Mouse (Mus musculus) midbrain, postnatal 0 days (tissue): ENCODE measurements at regions not wholly inside any gene's neighbourhood (a gene's known extent, or its start where the extent isn't known, plus 50 kb on each side); places are given as distances from the start of the nearest gene placed in this dataset.

ENCODE experiments used
- ATAC-seq: fragments of 200-750 bp; cut with Nextera tagmentation; 2 replicates; pipeline ENCODE4 v1.8.0; 2017; ENCODE audit warnings: moderate number of reproducible peaks, mild to moderate bottlenecking, moderate TSS enrichment, moderate library complexity; ENCODE audit not compliant: low FRiP score
- DNase-seq: peaks from one replicate; pipeline ENCODE4 v3.0.0-alpha.2; 2015; ENCODE audit warnings: low spot score
- H3K27ac ChIP-seq: fragments of 300-500 bp; sonication (generic); 2 replicates; pipeline ENCODE4 v1.5.1; 2014; ENCODE audit warnings: low read depth, mild to moderate bottlenecking, low read length, mixed read lengths
- H3K27me3 ChIP-seq: fragments of 300-500 bp; sonication (generic); 2 replicates; pipeline ENCODE4 v1.6.1; 2014; ENCODE audit warnings: low read length, control low read depth, mixed read lengths; ENCODE audit not compliant: insufficient read depth
- H3K36me3 ChIP-seq: fragments of 300-500 bp; sonication (generic); 2 replicates; pipeline ENCODE4 v1.6.1; 2014; ENCODE audit warnings: low read length, control low read depth, mixed read lengths; ENCODE audit not compliant: insufficient read depth
- H3K4me1 ChIP-seq: fragments of 300-500 bp; sonication (generic); 2 replicates; pipeline ENCODE4 v1.6.1; 2014; ENCODE audit warnings: mild to moderate bottlenecking, control low read depth, antibody characterized with exemption, low read length, mixed read lengths; ENCODE audit not compliant: insufficient read depth
- H3K4me2 ChIP-seq: fragments of 300-500 bp; sonication (generic); 2 replicates; pipeline ENCODE4 v1.6.1; 2014; ENCODE audit warnings: low read depth, mild to moderate bottlenecking, low read length, mixed read lengths; ENCODE audit not compliant: poor library complexity, severe bottlenecking
- H3K4me3 ChIP-seq: fragments of 300-500 bp; sonication (generic); 2 replicates; pipeline ENCODE4 v1.5.1; 2014; ENCODE audit warnings: low read depth, mild to moderate bottlenecking, low read length, moderate library complexity
- H3K9ac ChIP-seq: fragments of 300-500 bp; sonication (generic); replicated peaks from 2 replicates; pipeline ENCODE4 v1.6.1; 2014; ENCODE audit warnings: mild to moderate bottlenecking, low read length, moderate library complexity, mixed read lengths; ENCODE audit not compliant: poor library complexity, severe bottlenecking
- H3K9me3 ChIP-seq: fragments of 300-500 bp; sonication (generic); 2 replicates; pipeline ENCODE4 v1.6.1; 2016; ENCODE audit warnings: low read length, control low read depth
- CTCF ChIP-seq: IDR thresholded peaks from 2 replicates; pipeline ENCODE4 v1.5.1; 2016; ENCODE audit warnings: antibody characterized with exemption, mild to moderate bottlenecking
- WGBS: fragments of 180-500 bp; shearing (Covaris S2); extraction: QIAGEN DNeasy Blood & Tissue Kit; methylation state at CpG from one replicate; pipeline ENCODE4 v1.1.7; 2014; 5-methylcytosine and 5-hydroxymethylcytosine counted together

GRCm38 (mm10) chr10:100792166-100792565 is 201.9 kb downstream of the 1700017N19Rik start:
- Histone ChIP-seq H3K4me2 (no peak overlapping the region), H3K27ac (no peak overlapping the region), H3K4me3 (no peak overlapping the region), H3K9ac (no peak overlapping the region), H3K27me3 (no peaks in the 10 kb centered on the region), H3K36me3 (no peaks in the 10 kb centered on the region), H3K4me1 (no peaks in the 10 kb centered on the region), H3K9me3 (no peaks in the 10 kb centered on the region)
- DNase-seq, result peak; percentile 44
- ATAC-seq, result no peak
- TF ChIP-seq CTCF, result no peak
- WGBS, result 69% methylated on average over 3 of the region's 3 CpGs

GRCm38 (mm10) chr10:100792569-100792968 is 202.3 kb downstream of the 1700017N19Rik start:
- WGBS, result 59% methylated on average over 4 of the region's 4 CpGs
- Histone ChIP-seq H3K9ac (no peak overlapping the region), H3K4me1 (no peaks in the 10 kb centered on the region), H3K4me2 (no peak overlapping the region), H3K27ac (no peak overlapping the region), H3K27me3 (no peaks in the 10 kb centered on the region), H3K9me3 (no peaks in the 10 kb centered on the region), H3K4me3 (no peak overlapping the region), H3K36me3 (no peaks in the 10 kb centered on the region)
- DNase-seq (no peak), ATAC-seq (no peak)
- TF ChIP-seq CTCF, result no peak

- TF ChIP-seq CTCF, result no peak
- no peaks in the 10 kb centered on the region for H3K9me3 ChIP-seq
- no peaks in the 10 kb centered on the region for H3K36me3 ChIP-seq
- no peak overlapping the region for H3K4me2 ChIP-seq
- no peak overlapping the region for H3K27ac ChIP-seq
- ATAC-seq (no peak), DNase-seq (peak; percentile 28)
- WGBS, result 67% methylated on average over 6 of the region's 6 CpGs
- H3K4me3 ChIP-seq, result no peak overlapping the region
- no peaks in the 10 kb centered on the region for H3K4me1 ChIP-seq
- no peak overlapping the region for H3K9ac ChIP-seq
- no peaks in the 10 kb centered on the region for H3K27me3 ChIP-seq
Measured at GRCm38 (mm10) chr10:100795215-100795972, 205.1 kb downstream of the 1700017N19Rik start.

- 71% methylated on average over 2 of the region's 2 CpGs for WGBS
- DNase-seq (no peak), ATAC-seq (no peak)
- H3K4me3 ChIP-seq, result no peak overlapping the region
- H3K27me3 ChIP-seq, result no peaks in the 10 kb centered on the region
- no peaks in the 10 kb centered on the region for H3K36me3 ChIP-seq
- no peak overlapping the region for H3K9ac ChIP-seq
- no peaks in the 10 kb centered on the region for H3K4me1 ChIP-seq
- no peak overlapping the region for H3K27ac ChIP-seq
- no peaks in the 10 kb centered on the region for H3K9me3 ChIP-seq
- peak; percentile 14; the same call in 1 of the 2 replicates for TF ChIP-seq CTCF
- H3K4me2 ChIP-seq, result no peak overlapping the region
Measured at GRCm38 (mm10) chr10:100811639-100812038, 221.4 kb downstream of the 1700017N19Rik start.

- Histone ChIP-seq H3K27ac (no peak overlapping the region), H3K36me3 (no peaks in the 10 kb centered on the region), H3K4me2 (no peak overlapping the region), H3K9me3 (no peaks in the 10 kb centered on the region), H3K4me1 (no peaks in the 10 kb centered on the region), H3K4me3 (no peak overlapping the region), H3K9ac (no peak overlapping the region), H3K27me3 (no peaks in the 10 kb centered on the region)
- 81% methylated on average over 4 of the region's 4 CpGs for WGBS
- ATAC-seq, result no peak
- TF ChIP-seq CTCF, result no peak
- DNase-seq, result no peak
Measured at GRCm38 (mm10) chr10:100834794-100835193, 244.5 kb downstream of the 1700017N19Rik start.

GRCm38 (mm10) chr10:100853213-100853612 is 262.9 kb downstream of the 1700017N19Rik start:
- Histone ChIP-seq H3K4me2 (no peak overlapping the region), H3K4me1 (no peaks in the 10 kb centered on the region), H3K27ac (no peak overlapping the region), H3K4me3 (no peak overlapping the region), H3K36me3 (no peaks in the 10 kb centered on the region), H3K27me3 (no peaks in the 10 kb centered on the region), H3K9me3 (no peaks in the 10 kb centered on the region), H3K9ac (no peak overlapping the region)
- DNase-seq (no peak), ATAC-seq (no peak)
- peak; percentile 27; the same call in 1 of the 2 replicates for TF ChIP-seq CTCF
